Mouse (Mus musculus) lung, postnatal 0 days (tissue): ENCODE results near the gene Tanc1. TPM values are rescaled to one million over a fixed set of nuclear protein-coding genes. Genes with fewer than 3 reads are reported as not detected.
A peak's percentile ranks its signal among the peaks of the same experiment; 100 is the strongest.

ENCODE experiments used
- ATAC-seq: fragments of 200-750 bp; cut with Nextera tagmentation; 2 replicates; pipeline ENCODE4 v1.8.0; 2017; ENCODE audit warnings: moderate library complexity
- DNase-seq: peaks from one replicate; pipeline ENCODE4 v3.0.0-alpha.2; 2016; ENCODE audit warnings: low spot score
- H3K27ac ChIP-seq: fragments of 300-500 bp; sonication (generic); 2 replicates; pipeline ENCODE4 v1.5.1; 2014; ENCODE audit warnings: antibody characterized with exemption, mild to moderate bottlenecking, low read length, mixed read lengths
- H3K27me3 ChIP-seq: fragments of 300-500 bp; sonication (generic); replicated peaks from 2 replicates; pipeline ENCODE4 v1.6.1; 2014; ENCODE audit warnings: low read length, mixed read lengths; ENCODE audit not compliant: insufficient read depth
- H3K36me3 ChIP-seq: fragments of 300-500 bp; sonication (generic); 2 replicates; pipeline ENCODE4 v1.6.1; 2014; ENCODE audit warnings: low read length, mixed read lengths; ENCODE audit not compliant: insufficient read depth
- H3K4me1 ChIP-seq: fragments of 300-500 bp; sonication (generic); 2 replicates; pipeline ENCODE4 v1.6.1; 2014; ENCODE audit warnings: antibody characterized with exemption, low read depth, low read length, mixed read lengths; ENCODE audit not compliant: insufficient read depth
- H3K4me2 ChIP-seq: fragments of 300-500 bp; sonication (generic); replicated peaks from 2 replicates; pipeline ENCODE4 v1.6.1; 2014; ENCODE audit warnings: low read depth, mild to moderate bottlenecking, low read length, moderate library complexity, mixed read lengths
- H3K4me3 ChIP-seq: fragments of 300-500 bp; sonication (generic); 2 replicates; pipeline ENCODE4 v1.5.1; 2014; ENCODE audit warnings: low read depth, low read length
- H3K9ac ChIP-seq: fragments of 300-500 bp; sonication (generic); replicated peaks from 2 replicates; pipeline ENCODE4 v1.6.1; 2014; ENCODE audit warnings: low read depth, mild to moderate bottlenecking
- H3K9me3 ChIP-seq: fragments of 300-500 bp; sonication (generic); 2 replicates; pipeline ENCODE4 v1.6.1; 2016; ENCODE audit warnings: low read length, mixed read lengths
- CTCF ChIP-seq: IDR thresholded peaks from 2 replicates; pipeline ENCODE4 v1.5.1; 2016; ENCODE audit warnings: antibody characterized with exemption, mild to moderate bottlenecking
- EP300 ChIP-seq: IDR thresholded peaks from 2 replicates; pipeline ENCODE4 v1.6.1; 2016; ENCODE audit warnings: antibody characterized with exemption, mild to moderate bottlenecking, control low read depth
- WGBS: fragments of 180-500 bp; shearing (Covaris S2); extraction: QIAGEN DNeasy Blood & Tissue Kit; methylation state at CpG from one replicate; pipeline ENCODE4 v1.1.7; 2014; 5-methylcytosine and 5-hydroxymethylcytosine counted together
- polyA plus RNA-seq: library from polyadenylated mRNA; unstranded; fragments of >200 nt; fragmentation: Nextera tagmentation; extraction: Ambion mirVana; gene quantifications from 2 replicates; pipeline ENCODE4 v1.2.1, GENCODE M21; 2015

Gene Tanc1
- polyA plus RNA-seq, 1 experiment from 2014 or later: 20.9 TPM

GRCm38 (mm10) chr2:59620601-59621000, 8.8 kb downstream of the Tanc1 start:
- no peak for DNase-seq
- peaks cover 6% of the 10 kb centered on the region; the same call in 1 of the 2 replicates for H3K4me1 ChIP-seq

GRCm38 (mm10) chr2:59622514-59623139, 10.8 kb downstream of the Tanc1 start:
- no peaks in the 10 kb centered on the region for H3K9me3 ChIP-seq
- no peak overlapping the region for H3K4me3 ChIP-seq
- H3K36me3 ChIP-seq: no peaks in the 10 kb centered on the region
- no peaks in the 10 kb centered on the region for H3K27me3 ChIP-seq
- WGBS: 34% methylated on average over 6 of the region's 6 CpGs
- ATAC-seq (peak; percentile 47), DNase-seq (no peak)
- H3K27ac ChIP-seq: no peak overlapping the region
- no peak overlapping the region for H3K9ac ChIP-seq
- TF ChIP-seq EP300 (no peak), CTCF (no peak)
- H3K4me2 ChIP-seq: no peak overlapping the region
- peaks cover 15% of the 10 kb centered on the region; the same call in 1 of the 2 replicates for H3K4me1 ChIP-seq

More at GRCm38 (mm10) chr2:59620601-59621000, 8.8 kb downstream of the Tanc1 start:
- H3K27ac ChIP-seq: no peak overlapping the region
- no peaks in the 10 kb centered on the region for H3K27me3 ChIP-seq
- no peaks in the 10 kb centered on the region for H3K9me3 ChIP-seq
- no peak for ATAC-seq
- 0 out of 2 replicates have a peak, but pooled peaks have one; percentile 6 for TF ChIP-seq CTCF
- TF ChIP-seq EP300: no peak
- no peak overlapping the region for H3K9ac ChIP-seq
- no peaks in the 10 kb centered on the region for H3K36me3 ChIP-seq
- 86% methylated on average over 5 of the region's 5 CpGs for WGBS
- H3K4me2 ChIP-seq: no peak overlapping the region
- no peak overlapping the region for H3K4me3 ChIP-seq

DNA sequence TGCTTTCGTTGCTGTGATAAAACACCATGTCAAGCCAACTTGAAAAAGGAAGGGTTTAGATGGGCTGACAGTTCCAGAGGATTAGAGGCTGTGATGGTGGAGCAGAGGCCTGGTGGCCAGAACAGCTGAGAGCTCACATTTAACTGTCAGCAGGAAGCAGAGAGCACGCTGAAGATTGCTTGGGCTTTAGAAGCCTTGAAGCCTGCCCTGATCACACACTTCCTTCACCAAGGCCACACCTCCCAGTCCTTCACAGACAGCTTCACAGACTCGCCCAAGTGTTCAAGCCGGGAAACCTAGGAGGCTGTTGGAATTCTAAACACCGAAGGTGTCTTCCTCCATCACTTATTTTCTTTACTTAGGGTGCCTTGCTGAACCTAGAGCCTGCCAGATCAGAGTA, 12.0 kb downstream of the Tanc1 start:
- peaks cover 27% of the 10 kb centered on the region for H3K4me1 ChIP-seq
- TF ChIP-seq EP300 (no peak), CTCF (no peak)

DNA sequence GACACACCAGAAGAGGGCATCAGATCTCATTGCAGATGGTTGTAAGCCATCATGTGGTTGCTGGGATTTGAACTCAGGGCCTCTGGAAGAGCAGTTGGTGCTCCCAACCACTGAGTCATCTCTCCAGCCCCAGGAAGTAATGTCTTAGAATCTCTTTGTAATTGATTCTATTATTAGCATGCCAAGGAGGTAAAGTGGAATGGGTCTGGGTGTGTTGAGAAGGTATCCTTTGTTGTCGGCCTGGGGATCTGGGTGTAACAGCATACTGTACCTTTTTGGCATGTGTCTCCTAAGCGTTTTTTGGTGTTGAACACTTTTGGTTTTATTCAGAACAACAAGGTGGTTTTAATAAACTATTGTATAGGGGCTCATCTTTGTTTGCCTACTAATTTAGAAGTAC, 13.6 kb downstream of the Tanc1 start:
- no peaks in the 10 kb centered on the region for H3K36me3 ChIP-seq
- ATAC-seq (no peak), DNase-seq (no peak)
- no peak overlapping the region for H3K27ac ChIP-seq
- no peaks in the 10 kb centered on the region for H3K9me3 ChIP-seq
- 79% methylated on average over 2 of the region's 2 CpGs for WGBS
- no peak overlapping the region for H3K9ac ChIP-seq
- TF ChIP-seq CTCF (no peak), EP300 (no peak)
- no peak overlapping the region for H3K4me2 ChIP-seq
- no peaks in the 10 kb centered on the region for H3K27me3 ChIP-seq
- no peak overlapping the region for H3K4me3 ChIP-seq
- peaks cover 39% of the 10 kb centered on the region for H3K4me1 ChIP-seq

More for the DNA sequence above, 12.0 kb downstream of the Tanc1 start:
- Histone ChIP-seq H3K36me3 (no peaks in the 10 kb centered on the region), H3K27me3 (no peaks in the 10 kb centered on the region), H3K9me3 (no peaks in the 10 kb centered on the region), H3K9ac (no peak overlapping the region), H3K4me3 (no peak overlapping the region), H3K4me2 (no peak overlapping the region), H3K27ac (no peak overlapping the region)
- no peak for DNase-seq
- WGBS: 40% methylated on average over 5 of the region's 5 CpGs
- ATAC-seq: no peak

DNA sequence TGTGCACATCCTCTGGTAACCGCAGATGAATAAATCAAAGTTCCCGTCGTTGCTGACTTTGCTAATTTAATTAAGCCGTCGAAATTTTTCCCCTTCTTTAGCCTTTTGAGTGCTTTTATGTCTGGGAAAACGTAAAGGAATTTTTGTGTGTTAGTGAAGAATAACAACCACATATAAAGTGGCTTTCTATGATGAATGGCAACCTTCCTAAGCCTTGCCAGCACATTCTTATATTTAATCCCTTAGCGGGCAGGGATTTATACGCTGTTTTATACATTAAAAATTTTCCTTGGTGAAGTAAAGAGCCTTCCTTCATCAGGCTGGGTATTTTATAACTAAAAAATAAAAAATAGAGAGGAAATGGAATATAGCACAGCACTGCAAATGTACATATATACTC, 14.1 kb downstream of the Tanc1 start:
- H3K4me1 ChIP-seq: peaks cover 41% of the 10 kb centered on the region
- no peak overlapping the region for H3K4me3 ChIP-seq
- 68% methylated on average over 8 of the region's 8 CpGs for WGBS
- TF ChIP-seq CTCF (no peak), EP300 (no peak)
- H3K27me3 ChIP-seq: no peaks in the 10 kb centered on the region
- DNase-seq: no peak
- H3K4me2 ChIP-seq: no peak overlapping the region
- no peaks in the 10 kb centered on the region for H3K9me3 ChIP-seq
- no peaks in the 10 kb centered on the region for H3K36me3 ChIP-seq
- no peak overlapping the region for H3K27ac ChIP-seq
- no peak for ATAC-seq
- no peak overlapping the region for H3K9ac ChIP-seq

DNA sequence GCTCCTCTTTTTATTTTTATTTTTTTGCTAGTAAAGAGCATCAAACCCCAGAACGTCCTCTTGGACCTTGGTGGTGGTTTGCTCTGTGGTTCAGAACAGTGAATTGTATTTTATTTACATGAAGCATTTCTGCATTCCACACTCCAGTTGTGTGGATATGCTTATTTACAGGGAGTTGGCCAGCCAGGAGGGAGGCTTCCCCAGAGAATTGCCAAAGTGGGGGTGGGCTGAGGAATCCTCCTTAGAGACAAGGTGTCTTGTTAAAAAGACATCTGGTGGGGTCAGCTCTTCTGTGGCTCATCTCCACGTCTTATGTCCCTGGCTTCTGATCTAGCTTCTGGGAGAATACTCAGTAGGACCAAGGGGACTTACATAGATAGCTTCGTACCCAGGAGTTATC, 14.6 kb downstream of the Tanc1 start:
- no peak for DNase-seq
- no peaks in the 10 kb centered on the region for H3K27me3 ChIP-seq
- no peaks in the 10 kb centered on the region for H3K36me3 ChIP-seq
- no peak overlapping the region for H3K4me2 ChIP-seq
- TF ChIP-seq CTCF (no peak), EP300 (no peak)
- H3K4me1 ChIP-seq: peaks cover 44% of the 10 kb centered on the region
- ATAC-seq: no peak
- no peaks in the 10 kb centered on the region for H3K9me3 ChIP-seq
- H3K27ac ChIP-seq: no peak overlapping the region
- 59% methylated on average over 3 of the region's 3 CpGs for WGBS
- H3K4me3 ChIP-seq: no peak overlapping the region
- H3K9ac ChIP-seq: no peak overlapping the region

- Histone ChIP-seq H3K4me3 (no peak overlapping the region), H3K36me3 (no peaks in the 10 kb centered on the region), H3K4me1 (peaks cover 47% of the 10 kb centered on the region), H3K4me2 (no peak overlapping the region), H3K9ac (no peak overlapping the region), H3K27ac (peak overlapping the region; percentile 71), H3K9me3 (no peaks in the 10 kb centered on the region), H3K27me3 (no peaks in the 10 kb centered on the region)
- ATAC-seq: 0 out of 2 replicates have a peak, but pooled peaks have one; percentile 12
- DNase-seq: no peak
- no peak for TF ChIP-seq CTCF
- peak; percentile 40; the same call in 1 of the 2 replicates for TF ChIP-seq EP300
- WGBS: 37% methylated on average over 1 of the region's 1 CpGs
Measured at GRCm38 (mm10) chr2:59627502-59627901, 15.7 kb downstream of the Tanc1 start.
